In genomic region chr13:69331537-69332435, GRCm38 (mm10) we compare ENCODE assay signal across 19 mouse cellular contexts.
DNase-seq lines count a peak whose midpoint lies in the region; ATAC-seq lines count a peak whose summit lies in the region.
"Had no signal": no experiment of that assay in that cellular context is flagged by ENCODE, and none has a peak within 500 bp of the region (broad histone marks: within the 10 kb centered on the region; RNA-seq: fewer than 3 reads in every experiment).

No protein-coding gene starts in this region.

- no peaks in the 10 kb centered on the region for H3K9me3 ChIP-seq in hindbrain, embryonic 12.5 days (replicated peaks)
- no peaks in the 10 kb centered on the region for H3K9me3 ChIP-seq in hindbrain, embryonic 11.5 days (ENCODE audit: control insufficient read depth, low read length)
- H3K9me3 ChIP-seq in midbrain, embryonic 15.5 days = no peaks in the 10 kb centered on the region
- H3K9me3 ChIP-seq in midbrain, embryonic 13.5 days = no peaks in the 10 kb centered on the region
- H3K9me3 ChIP-seq in forebrain, embryonic 16.5 days (ENCODE audit: control insufficient read depth, low read length) = no peaks in the 10 kb centered on the region
- no peaks in the 10 kb centered on the region for H3K9me3 ChIP-seq in neural tube, embryonic 14.5 days (ENCODE audit: control insufficient read depth, low read length)
- H3K9me3 ChIP-seq: liver, embryonic 13.5 days had no signal

- no peak overlapping the region for H3K4me3 ChIP-seq in hindbrain, embryonic 12.5 days
- H3K4me3 ChIP-seq in hindbrain, embryonic 11.5 days (ENCODE audit: low read depth, low read length) = no peak overlapping the region
- H3K4me3 ChIP-seq in midbrain, embryonic 15.5 days = no peak overlapping the region
- no peak overlapping the region for H3K4me3 ChIP-seq in midbrain, embryonic 13.5 days (replicated peaks)
- no peak overlapping the region for H3K4me3 ChIP-seq in forebrain, embryonic 16.5 days (replicated peaks; ENCODE audit: low read length)
- H3K4me3 ChIP-seq in neural tube, embryonic 14.5 days (ENCODE audit: low read depth, low read length) = no peak overlapping the region
- H3K4me3 ChIP-seq: liver, embryonic 13.5 days; megakaryocyte, embryonic 14.5 days had no signal

- H3K27ac ChIP-seq in hindbrain, embryonic 12.5 days = 0 out of 2 replicates have a peak overlapping the region, but pooled peaks have one; percentile 1
- no peak overlapping the region for H3K27ac ChIP-seq in hindbrain, embryonic 11.5 days (ENCODE audit: low read depth, low read length)
- H3K27ac ChIP-seq in midbrain, embryonic 15.5 days = no peak overlapping the region
- no peak overlapping the region for H3K27ac ChIP-seq in midbrain, embryonic 13.5 days
- no peak overlapping the region for H3K27ac ChIP-seq in forebrain, embryonic 16.5 days (ENCODE audit: low read length)
- peak overlapping the region; percentile 45; the same call in 1 of the 2 replicates for H3K27ac ChIP-seq in neural tube, embryonic 14.5 days (ENCODE audit: low read depth, low read length)
- H3K27ac ChIP-seq: liver, embryonic 13.5 days had no signal

- H3K9ac ChIP-seq in hindbrain, embryonic 12.5 days = no peak overlapping the region
- H3K9ac ChIP-seq in hindbrain, embryonic 11.5 days (ENCODE audit: low read depth, low read length) = no peak overlapping the region
- no peak overlapping the region for H3K9ac ChIP-seq in midbrain, embryonic 15.5 days
- no peak overlapping the region for H3K9ac ChIP-seq in midbrain, embryonic 13.5 days (replicated peaks)
- no peak overlapping the region for H3K9ac ChIP-seq in forebrain, embryonic 16.5 days (replicated peaks; ENCODE audit: low read depth, low read length)
- H3K9ac ChIP-seq in neural tube, embryonic 14.5 days (replicated peaks; ENCODE audit: low read depth, low read length) = 0 out of 2 replicates have a peak overlapping the region, but pooled peaks have one; percentile 29
- H3K9ac ChIP-seq: liver, embryonic 13.5 days had no signal

- no peaks in the 10 kb centered on the region for H3K4me1 ChIP-seq in hindbrain, embryonic 12.5 days
- no peaks in the 10 kb centered on the region for H3K4me1 ChIP-seq in hindbrain, embryonic 11.5 days (replicated peaks; ENCODE audit: control insufficient read depth, insufficient read depth, low read length)
- H3K4me1 ChIP-seq in midbrain, embryonic 15.5 days = no peaks in the 10 kb centered on the region
- no peaks in the 10 kb centered on the region for H3K4me1 ChIP-seq in midbrain, embryonic 13.5 days (replicated peaks)
- no peaks in the 10 kb centered on the region for H3K4me1 ChIP-seq in forebrain, embryonic 16.5 days (replicated peaks; ENCODE audit: control insufficient read depth, insufficient read depth, low read length)
- H3K4me1 ChIP-seq in neural tube, embryonic 14.5 days (ENCODE audit: control insufficient read depth, insufficient read depth, low read length) = peaks cover 2% of the 10 kb centered on the region; the same call in 1 of the 2 replicates
- H3K4me1 ChIP-seq: liver, embryonic 13.5 days; megakaryocyte, embryonic 14.5 days had no signal

- ATAC-seq in hindbrain, embryonic 12.5 days (ENCODE audit: low FRiP score) = 0 out of 2 replicates have a peak, but pooled peaks have one; percentile 38
- ATAC-seq in hindbrain, embryonic 11.5 days (ENCODE audit: low FRiP score) = no peak
- ATAC-seq in midbrain, embryonic 15.5 days (replicated peaks) = peak; percentile 62; the same call in 1 of the 2 replicates
- no peak for ATAC-seq in midbrain, embryonic 13.5 days
- peak; percentile 80 for ATAC-seq in forebrain, embryonic 16.5 days
- ATAC-seq in neural tube, embryonic 14.5 days (ENCODE audit: low read depth) = peak; percentile 80
- ATAC-seq: lung, postnatal 0 days had no signal

- DNase-seq in hindbrain, embryonic 11.5 days (ENCODE audit: low spot score) = no peak
- DNase-seq in thymus, postnatal 14 days = no peak
- DNase-seq in thymus, postnatal 10 days (ENCODE audit: low spot score in 2 of 2) = no peak
- DNase-seq: B cell, adult 2 months; cerebellum, adult 9-10 months; gastrocnemius, postnatal 14 days; heart, postnatal 36 days; kidney, adult 8-10 months; left cerebral cortex, postnatal 4 days; liver, embryonic 13.5 days; right cerebral cortex, postnatal 14 days had no signal

- H3K36me3 ChIP-seq in hindbrain, embryonic 12.5 days = no peaks in the 10 kb centered on the region
- H3K36me3 ChIP-seq in hindbrain, embryonic 11.5 days (ENCODE audit: control insufficient read depth, insufficient read depth, low read length) = no peaks in the 10 kb centered on the region
- H3K36me3 ChIP-seq in midbrain, embryonic 15.5 days (replicated peaks) = no peaks in the 10 kb centered on the region
- no peaks in the 10 kb centered on the region for H3K36me3 ChIP-seq in midbrain, embryonic 13.5 days
- H3K36me3 ChIP-seq in forebrain, embryonic 16.5 days (ENCODE audit: control insufficient read depth, insufficient read depth) = no peaks in the 10 kb centered on the region
- no peaks in the 10 kb centered on the region for H3K36me3 ChIP-seq in neural tube, embryonic 14.5 days (ENCODE audit: control insufficient read depth, insufficient read depth, low read length)
- H3K36me3 ChIP-seq: G1E; liver, embryonic 13.5 days had no signal

- no peaks in the 10 kb centered on the region for H3K27me3 ChIP-seq in hindbrain, embryonic 12.5 days
- no peaks in the 10 kb centered on the region for H3K27me3 ChIP-seq in hindbrain, embryonic 11.5 days (ENCODE audit: control insufficient read depth, insufficient read depth, low read length)
- H3K27me3 ChIP-seq in midbrain, embryonic 15.5 days (replicated peaks) = no peaks in the 10 kb centered on the region
- no peaks in the 10 kb centered on the region for H3K27me3 ChIP-seq in midbrain, embryonic 13.5 days
- no peaks in the 10 kb centered on the region for H3K27me3 ChIP-seq in forebrain, embryonic 16.5 days (replicated peaks; ENCODE audit: control insufficient read depth, insufficient read depth, low read length)
- H3K27me3 ChIP-seq in neural tube, embryonic 14.5 days (ENCODE audit: control insufficient read depth, insufficient read depth, low read length) = no peaks in the 10 kb centered on the region
- H3K27me3 ChIP-seq: liver, embryonic 13.5 days; megakaryocyte, embryonic 14.5 days had no signal

- H3K4me2 ChIP-seq in hindbrain, embryonic 12.5 days (replicated peaks) = no peak overlapping the region
- no peak overlapping the region for H3K4me2 ChIP-seq in hindbrain, embryonic 11.5 days (replicated peaks; ENCODE audit: low read depth, low read length)
- no peak overlapping the region for H3K4me2 ChIP-seq in midbrain, embryonic 15.5 days
- H3K4me2 ChIP-seq in midbrain, embryonic 13.5 days (replicated peaks) = no peak overlapping the region
- no peak overlapping the region for H3K4me2 ChIP-seq in forebrain, embryonic 16.5 days (ENCODE audit: low read length)
- no peak overlapping the region for H3K4me2 ChIP-seq in neural tube, embryonic 14.5 days (ENCODE audit: low read depth, low read length)
- H3K4me2 ChIP-seq: liver, embryonic 13.5 days had no signal

- 66% methylated on average over 19 of the region's 19 CpGs for WGBS in hindbrain, embryonic 12.5 days
- 75% methylated on average over 19 of the region's 19 CpGs for WGBS in hindbrain, embryonic 11.5 days
- WGBS in midbrain, embryonic 15.5 days = 64% methylated on average over 19 of the region's 19 CpGs
- 73% methylated on average over 19 of the region's 19 CpGs for WGBS in midbrain, embryonic 13.5 days
- WGBS in forebrain, embryonic 16.5 days = 39% methylated on average over 19 of the region's 19 CpGs
- 31% methylated on average over 19 of the region's 19 CpGs for WGBS in neural tube, embryonic 14.5 days

Comparison
In these comparisons a context has a peak if more than half of its experiments do, and no peak if none do; other contexts are left out.
1. ATAC-seq: peak in hindbrain, embryonic 12.5 days (single experiment), midbrain, embryonic 15.5 days (single experiment), forebrain, embryonic 16.5 days (single experiment) and neural tube, embryonic 14.5 days (single experiment); none in hindbrain, embryonic 11.5 days (single experiment) and midbrain, embryonic 13.5 days (single experiment).
2. H3K27ac ChIP-seq: peak in hindbrain, embryonic 12.5 days (single experiment) and neural tube, embryonic 14.5 days (single experiment); none in hindbrain, embryonic 11.5 days (single experiment), midbrain, embryonic 15.5 days (single experiment), midbrain, embryonic 13.5 days (single experiment) and forebrain, embryonic 16.5 days (single experiment).